Mouse (Mus musculus) embryo, embryonic 10.5 days (tissue): ENCODE results near the gene Epb41l5.

ENCODE experiments used
- DNase-seq: peaks from one replicate; pipeline ENCODE4 v3.0.0-alpha.2; 2015; ENCODE audit warnings: low spot score

Gene Epb41l5

DNA sequence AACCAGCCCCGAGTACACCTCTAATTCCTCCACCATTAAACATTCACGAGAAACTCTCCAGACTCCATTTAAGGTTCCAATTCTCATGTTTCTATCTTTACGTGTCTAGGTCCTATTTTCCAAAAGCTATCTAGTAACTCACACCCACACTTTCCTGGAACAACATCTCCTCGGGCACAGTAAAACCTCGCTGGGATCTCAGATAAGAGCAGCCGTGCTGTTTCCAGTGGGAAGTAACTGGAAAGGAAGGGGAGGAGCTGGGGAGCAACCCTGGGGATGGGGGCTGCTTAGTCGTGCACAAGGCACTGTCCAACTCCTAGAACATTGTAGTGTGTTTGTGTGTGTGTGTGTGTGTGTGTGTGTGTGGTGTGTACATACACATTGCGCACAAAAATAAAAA lies 146.9 kb downstream of the Epb41l5 start:
- no peak for DNase-seq

- no peak for DNase-seq
Measured at GRCm38 (mm10) chr1:119499456-119499855, 149.3 kb downstream of the Epb41l5 start.

DNA sequence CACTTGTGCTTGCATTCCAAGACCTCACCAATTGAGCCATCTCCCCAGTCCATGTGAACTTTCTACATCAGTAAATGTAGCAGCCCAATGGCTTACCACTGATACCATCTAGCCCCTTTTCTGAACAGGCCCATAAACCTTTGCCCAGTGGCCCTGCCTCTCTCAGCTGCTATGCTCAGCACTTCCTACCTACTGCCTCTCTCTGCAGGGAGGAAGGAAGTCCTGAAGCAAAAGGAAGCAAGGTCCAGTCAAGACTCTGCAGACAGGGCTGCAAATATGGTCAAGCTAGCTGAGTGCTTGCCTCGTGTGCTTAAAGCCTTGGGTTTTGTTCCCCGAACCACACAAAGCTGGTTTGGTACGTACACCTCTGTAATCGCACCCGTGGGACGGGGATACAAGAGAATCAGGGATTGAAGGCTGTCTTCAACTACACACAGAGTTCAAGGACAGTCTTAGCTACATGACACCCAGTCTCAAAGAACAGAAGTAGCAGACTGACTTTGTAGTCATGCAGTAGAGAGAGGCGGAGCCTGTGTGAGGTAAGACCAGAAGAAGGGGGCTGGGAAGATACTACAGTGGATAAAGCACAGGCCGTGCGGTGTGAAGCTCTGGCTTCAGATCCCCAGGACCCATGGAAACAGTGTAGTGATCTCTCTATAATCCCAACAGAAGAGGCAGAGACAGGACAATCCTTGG lies 150.1 kb downstream of the Epb41l5 start:
- DNase-seq = no peak

DNA sequence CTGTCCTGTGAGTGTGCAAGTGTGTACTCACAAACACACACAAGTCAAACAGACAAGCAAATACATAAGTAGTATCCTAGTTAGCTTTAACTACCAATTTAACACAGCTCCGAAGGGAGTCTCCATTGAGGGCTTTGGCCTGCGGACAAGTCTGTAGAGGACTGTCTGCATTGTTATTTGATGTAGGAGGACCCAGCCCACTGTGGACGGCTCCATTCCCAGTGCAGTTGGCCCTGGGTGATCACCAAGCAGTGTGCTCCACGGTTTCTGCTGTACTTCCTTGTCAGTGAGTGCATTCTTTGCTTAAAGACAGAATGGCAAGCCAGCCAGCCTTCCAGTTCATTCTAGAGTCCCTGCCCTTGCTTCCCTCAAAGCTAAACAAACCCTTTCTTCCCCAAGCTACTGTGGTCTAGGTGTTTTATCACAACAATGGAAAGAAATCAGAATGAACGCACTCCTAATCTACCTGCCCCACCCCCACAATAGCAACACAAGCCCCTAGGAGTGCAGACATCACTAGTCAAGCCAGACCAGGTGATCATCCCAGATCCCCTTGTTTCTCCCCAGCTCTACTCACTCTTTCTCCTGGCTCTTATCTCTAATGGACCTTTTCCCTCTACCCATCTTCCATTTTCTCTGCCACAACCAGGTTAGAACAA lies 151.3 kb downstream of the Epb41l5 start:
- DNase-seq = no peak

GRCm38 (mm10) chr1:119495396-119495775 lies 153.4 kb downstream of the Epb41l5 start:
- DNase-seq = no peak
